Mouse (Mus musculus): ENCODE measurements around the gene Rnf111.
A peak's percentile ranks its signal among the peaks of the same experiment; 100 is the strongest.

Rnf111 gene

DNA sequence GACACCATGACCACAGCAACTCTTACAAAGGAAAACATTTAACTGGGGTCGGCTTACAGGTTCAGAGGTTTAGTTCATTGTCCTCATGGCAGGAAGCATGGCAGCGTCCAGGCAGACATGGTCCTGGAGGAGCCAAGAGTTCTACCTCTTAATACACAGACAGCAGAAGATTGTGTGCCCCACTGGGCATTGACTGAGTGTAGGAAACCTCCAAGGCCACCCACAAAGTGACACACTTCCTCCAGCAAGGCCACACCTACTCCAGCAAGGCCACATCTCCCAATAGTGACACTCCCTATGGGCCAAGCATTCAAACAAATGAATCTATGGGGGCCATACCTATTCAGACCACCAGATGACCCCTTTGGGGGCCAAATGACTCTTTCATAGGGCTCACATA is 107.4 kb downstream of the Rnf111 start:
- DNase-seq (ENCODE audit: low spot score): no peak

DNA sequence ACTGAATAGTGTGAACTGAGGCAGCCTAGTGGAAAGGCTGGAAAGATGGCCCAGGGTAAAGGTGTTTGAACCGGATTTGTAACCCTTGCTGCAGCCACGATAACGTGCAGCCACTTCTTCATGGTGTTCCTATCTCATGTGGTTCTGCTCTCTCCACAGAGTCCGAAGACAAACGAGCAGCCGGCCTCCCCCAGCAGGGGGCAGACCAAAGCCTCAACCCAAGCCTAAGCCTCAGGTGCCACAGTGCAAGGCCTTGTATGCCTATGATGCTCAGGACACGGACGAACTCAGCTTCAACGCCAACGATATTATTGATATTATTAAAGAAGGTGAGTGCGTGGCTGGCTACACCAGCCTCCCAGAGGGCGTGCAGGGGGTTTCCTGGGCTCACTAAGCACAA is 107.9 kb downstream of the Rnf111 start:
- no peak for DNase-seq (ENCODE audit: low spot score)

DNA sequence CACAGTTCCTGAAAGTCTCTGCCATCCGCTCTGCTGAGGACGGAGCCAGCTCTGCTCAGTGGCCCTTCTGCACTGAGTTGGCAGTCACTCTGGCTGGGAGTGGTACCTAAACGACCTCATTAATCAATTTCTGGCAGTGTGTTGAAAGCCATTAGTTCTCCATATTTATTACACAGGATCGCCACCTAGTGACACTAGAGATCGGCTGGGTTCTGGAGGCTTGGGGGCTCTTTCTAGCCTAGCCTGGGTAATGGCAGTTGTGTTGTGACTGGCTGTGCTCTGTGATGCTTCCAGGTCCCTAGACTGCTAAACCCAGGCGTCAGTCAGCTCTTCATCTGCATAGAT is 111.0 kb downstream of the Rnf111 start:
- peak; percentile 30 for DNase-seq (ENCODE audit: low spot score)

GRCm38 (mm10) chr9:70391660-70392562 is 111.6 kb downstream of the Rnf111 start:
- no peak for DNase-seq (ENCODE audit: low spot score)

GRCm38 (mm10) chr9:70391042-70391441 is 112.5 kb downstream of the Rnf111 start:
- DNase-seq (ENCODE audit: low spot score): no peak

DNA sequence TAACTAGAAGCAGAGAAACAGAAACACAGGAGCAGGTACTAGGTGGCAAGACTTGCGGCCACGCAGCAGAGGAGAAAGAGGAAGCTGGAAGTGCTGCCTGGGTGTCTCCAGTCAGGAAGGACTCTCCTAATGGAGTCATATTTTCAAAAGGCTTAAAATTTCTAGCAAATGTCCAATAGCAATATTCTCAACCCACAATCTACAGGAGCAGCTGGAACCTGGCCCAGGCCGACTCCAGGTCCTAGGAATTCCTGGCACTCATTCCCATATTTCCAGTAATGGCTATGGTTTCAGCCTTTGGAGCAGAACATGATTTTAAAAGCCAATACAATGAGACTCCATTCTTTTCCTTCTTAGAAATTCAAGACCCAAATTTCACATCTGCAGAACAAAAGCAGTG is 114.0 kb downstream of the Rnf111 start:
- no peak for DNase-seq (ENCODE audit: low spot score)

- no peak for DNase-seq (ENCODE audit: low spot score)
Observed at GRCm38 (mm10) chr9:70387410-70388119, 116.0 kb downstream of the Rnf111 start.

DNA sequence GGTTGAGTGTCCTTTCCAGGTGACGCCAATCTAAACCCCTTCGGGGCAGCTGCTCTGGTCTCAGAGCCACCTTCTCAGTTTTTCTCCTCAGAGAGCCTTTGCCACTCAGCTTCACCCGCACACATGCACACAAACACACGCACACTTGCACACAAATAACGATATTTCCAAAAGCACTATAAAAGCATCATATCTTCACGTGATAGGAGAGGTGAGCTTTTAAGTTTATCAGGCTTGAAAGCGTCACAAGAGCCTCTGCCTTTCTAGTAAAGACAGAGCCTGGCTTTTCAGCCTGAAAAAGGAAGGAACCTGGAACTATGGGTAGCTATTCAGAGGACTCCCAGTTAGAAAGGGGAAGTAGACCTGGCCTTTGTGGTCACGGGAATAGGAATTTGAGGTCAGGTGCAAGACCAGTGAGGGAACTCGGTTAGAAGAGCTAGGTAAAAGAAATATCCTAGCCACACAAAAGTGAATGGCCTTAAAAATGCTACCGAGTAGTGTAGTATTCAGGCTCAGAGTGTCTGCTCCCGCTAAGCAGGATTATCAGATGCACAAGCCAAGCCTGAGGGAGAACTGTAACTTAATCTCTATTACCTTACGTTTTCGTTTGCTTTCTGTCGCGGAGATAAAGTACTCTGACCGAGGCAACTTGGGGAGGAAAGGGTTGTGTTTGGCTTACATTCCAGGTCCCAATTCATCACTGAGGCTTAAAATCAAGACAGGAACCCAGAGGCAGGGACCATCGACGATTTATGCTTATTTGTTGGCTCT is 118.4 kb downstream of the Rnf111 start:
- DNase-seq (ENCODE audit: low spot score): no peak

GRCm38 (mm10) chr9:70384494-70384893 is 119.0 kb downstream of the Rnf111 start:
- no peak for DNase-seq (ENCODE audit: low spot score)

DNA sequence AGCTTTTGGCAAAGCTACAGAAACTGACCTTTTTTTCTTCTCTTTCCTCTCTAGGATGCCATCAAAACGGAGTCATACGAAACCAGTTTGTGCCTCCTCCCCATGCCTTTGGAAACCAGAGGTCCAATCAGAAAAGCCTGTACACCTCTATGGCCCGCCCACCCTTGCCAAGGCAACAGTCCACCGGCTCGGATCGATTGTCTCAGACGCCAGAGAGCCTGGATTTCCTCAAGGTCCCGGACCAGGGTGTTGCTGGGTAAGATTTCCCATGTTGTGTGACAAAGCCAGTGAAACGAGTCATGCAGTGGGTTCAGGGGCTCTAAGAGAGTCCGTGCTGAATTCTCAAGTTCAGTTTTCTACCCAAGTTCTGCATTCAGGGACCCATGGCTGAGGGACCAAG is 119.8 kb downstream of the Rnf111 start:
- DNase-seq (ENCODE audit: low spot score): no peak

DNA sequence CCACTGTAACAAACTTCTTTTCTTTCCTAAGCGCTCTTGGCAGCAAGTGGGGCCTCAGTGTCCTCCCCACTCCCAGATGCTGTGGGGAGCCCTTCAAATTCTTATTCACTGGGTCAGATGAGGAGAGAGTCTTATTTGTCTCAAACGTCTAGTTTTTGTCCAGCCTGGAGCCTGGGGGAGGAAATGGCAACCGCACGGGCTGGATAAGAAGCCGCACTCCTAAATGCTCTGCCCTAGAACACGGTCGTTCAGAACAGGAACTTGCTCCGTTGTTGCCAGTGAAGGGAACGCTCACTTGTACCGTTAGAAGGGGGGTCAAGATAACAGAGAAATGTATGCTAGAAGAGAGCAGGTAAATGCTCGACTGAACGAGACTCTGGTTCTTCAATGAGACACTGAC is 121.4 kb downstream of the Rnf111 start:
- DNase-seq (ENCODE audit: low spot score): no peak

DNA sequence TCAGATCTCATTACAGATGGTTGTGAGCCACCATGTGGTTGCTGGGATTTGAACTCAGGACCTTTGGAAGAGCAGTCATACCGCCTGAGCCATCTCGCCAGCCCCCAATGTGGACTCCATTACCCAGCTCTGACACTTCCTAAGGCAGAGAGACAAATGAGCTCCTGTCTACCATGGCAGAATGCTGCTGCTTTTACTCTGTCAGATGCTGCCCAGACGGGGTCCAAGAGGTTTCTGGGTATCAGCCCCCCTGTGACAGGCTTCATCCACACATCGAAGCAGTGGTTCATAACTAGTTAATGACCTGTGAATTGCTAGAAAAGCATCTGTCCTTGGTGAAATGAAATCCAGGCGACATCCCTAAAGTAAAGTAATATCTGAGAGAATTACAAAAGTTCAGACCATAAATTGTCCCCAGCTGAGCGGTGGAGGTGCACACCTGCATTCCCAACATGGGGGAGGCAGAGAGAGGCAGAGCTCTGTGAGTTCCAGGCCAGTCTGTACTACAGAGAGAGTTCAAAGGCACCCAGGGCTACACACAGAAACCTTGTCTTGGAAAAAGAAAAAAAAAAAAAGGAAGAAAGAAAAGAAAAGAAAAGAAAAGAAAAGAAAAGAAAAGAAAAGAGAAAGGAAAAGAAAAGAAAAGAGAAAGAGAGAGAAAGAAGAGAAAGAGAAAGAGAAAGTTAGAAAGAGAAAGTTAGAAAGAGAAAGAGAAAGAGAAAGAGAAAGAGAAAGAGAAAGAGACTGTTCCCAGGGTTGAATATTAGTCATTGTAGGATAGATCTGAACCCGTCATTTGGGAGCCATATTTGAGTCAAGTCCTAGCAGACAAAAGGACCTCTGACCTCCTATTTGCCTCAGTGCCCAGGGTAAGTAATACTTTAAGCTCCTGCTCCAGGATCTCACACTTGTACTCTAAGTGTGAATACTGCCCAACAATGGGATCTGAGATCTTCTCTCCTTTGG is 123.7 kb downstream of the Rnf111 start:
- no peak for DNase-seq (ENCODE audit: low spot score)
